Mouse (Mus musculus) liver, adult 2 months (tissue): Measurements from ENCODE around the gene Adgrl2.

Source experiments
- CTCF ChIP-seq: fragments of 200-500 bp; IDR thresholded peaks from 2 replicates; pipeline ENCODE4 v1.5.1; 2011; ENCODE audit warnings: low read depth, low read length, control low read depth
- POLR2A ChIP-seq: fragments of 200-500 bp; IDR thresholded peaks from 2 replicates; pipeline ENCODE4 v1.6.1; 2011; ENCODE audit warnings: low read length, control low read depth; ENCODE audit not compliant: insufficient read depth; ENCODE audit errors: extremely low read depth

DNA sequence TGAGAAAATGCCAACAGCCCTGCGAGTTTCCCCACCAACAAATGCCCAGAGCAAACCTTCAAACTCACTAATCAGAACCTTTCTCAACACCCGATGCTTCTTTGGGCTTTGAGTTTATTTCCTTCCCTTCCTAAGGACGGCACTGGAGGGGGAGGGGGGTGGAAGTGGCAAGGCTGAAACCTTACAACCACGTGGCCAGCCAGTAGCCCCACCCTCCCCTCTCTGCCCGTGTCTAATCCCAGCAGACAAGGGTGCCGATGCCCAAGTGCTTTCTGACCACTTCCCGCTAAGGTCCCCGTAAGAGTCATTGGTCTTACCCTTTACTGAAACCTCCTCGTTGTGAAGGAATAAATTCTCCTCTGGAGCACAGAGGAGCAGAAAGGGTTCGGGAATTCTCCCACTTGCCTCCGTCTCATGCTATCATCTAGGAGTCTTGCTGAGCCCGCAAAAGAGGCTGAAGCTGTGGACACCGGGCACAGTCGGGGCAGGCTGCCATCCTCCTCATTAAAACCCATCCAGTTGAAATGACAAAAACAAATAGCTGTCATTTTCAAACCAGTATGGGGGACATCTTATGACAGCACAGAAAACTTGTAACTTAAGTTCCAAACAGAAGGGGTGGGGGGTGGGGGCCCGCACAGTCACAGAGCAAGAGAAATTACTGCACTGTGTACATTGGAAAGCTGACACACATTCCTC, 30.9 kb downstream of the Adgrl2 start:
- TF ChIP-seq CTCF (no peak), POLR2A (no peak)
